Mouse (Mus musculus): ENCODE results near the gene Snrnp35.

The Snrnp35 gene

GRCm38 (mm10) chr5:124503742-124504141, 20.8 kb downstream of the Snrnp35 start:
- peak; percentile 61 for DNase-seq

- DNase-seq: no peak
Observed at GRCm38 (mm10) chr5:124505235-124505634, 22.3 kb downstream of the Snrnp35 start.

GRCm38 (mm10) chr5:124506731-124507359, 23.9 kb downstream of the Snrnp35 start:
- DNase-seq: no peak

GRCm38 (mm10) chr5:124509200-124509599, 26.3 kb downstream of the Snrnp35 start:
- no peak for DNase-seq

GRCm38 (mm10) chr5:124509742-124510237, 26.9 kb downstream of the Snrnp35 start:
- DNase-seq: no peak

- no peak for DNase-seq
Observed at GRCm38 (mm10) chr5:124510536-124511050, 27.7 kb downstream of the Snrnp35 start.

- DNase-seq: no peak
Observed at GRCm38 (mm10) chr5:124515789-124516188, 32.9 kb downstream of the Snrnp35 start.

GRCm38 (mm10) chr5:124518648-124519047, 35.7 kb downstream of the Snrnp35 start:
- peak; percentile 67 for DNase-seq

- no peak for DNase-seq
Observed at GRCm38 (mm10) chr5:124521588-124521987, 38.7 kb downstream of the Snrnp35 start.

- DNase-seq: no peak
Observed at GRCm38 (mm10) chr5:124523032-124523431, 40.1 kb downstream of the Snrnp35 start.

GRCm38 (mm10) chr5:124524943-124525342, 42.0 kb downstream of the Snrnp35 start:
- DNase-seq: no peak

- DNase-seq: no peak
Observed at GRCm38 (mm10) chr5:124528351-124528750, 45.4 kb downstream of the Snrnp35 start.

GRCm38 (mm10) chr5:124528791-124529190, 45.9 kb downstream of the Snrnp35 start:
- DNase-seq: no peak

GRCm38 (mm10) chr5:124529191-124529651, 46.3 kb downstream of the Snrnp35 start:
- no peak for DNase-seq

- no peak for DNase-seq
Observed at GRCm38 (mm10) chr5:124529697-124530096, 46.8 kb downstream of the Snrnp35 start.

GRCm38 (mm10) chr5:124530655-124531582, 48.0 kb downstream of the Snrnp35 start, which contains the start of gene Rilpl1:
Gene Rilpl1 (minus strand): TSS chr5:124531391.
- peak; percentile 80 for DNase-seq

GRCm38 (mm10) chr5:124531583-124531930, 48.6 kb downstream of the Snrnp35 start:
- DNase-seq: no peak

- no peak for DNase-seq
Observed at GRCm38 (mm10) chr5:124532451-124532850, 49.5 kb downstream of the Snrnp35 start.

- DNase-seq: no peak
Observed at GRCm38 (mm10) chr5:124535016-124535415, 52.1 kb downstream of the Snrnp35 start.

- DNase-seq: no peak
Observed at GRCm38 (mm10) chr5:124536776-124537175, 53.8 kb downstream of the Snrnp35 start.

- DNase-seq: peak; percentile 45
Observed at GRCm38 (mm10) chr5:124538813-124539792, 56.2 kb downstream of the Snrnp35 start.

- DNase-seq: no peak
Observed at GRCm38 (mm10) chr5:124539905-124540304, 57.0 kb downstream of the Snrnp35 start.

Data from right cerebral cortex, postnatal 14 days (tissue).